In genomic region chr9:54614182-54614850, GRCm38 (mm10) we compare ENCODE assay signal across 8 mouse cellular contexts. TPM values are rescaled to one million over a fixed set of nuclear protein-coding genes. Genes with fewer than 3 reads are reported as not detected.
DNase-seq lines count a peak whose midpoint lies in the region; ATAC-seq and TF ChIP-seq lines count a peak whose summit lies in the region.

No protein-coding gene starts in this region.

- H3K27me3 ChIP-seq in intestine, postnatal 0 days (replicated peaks; ENCODE audit: control insufficient read depth, insufficient read depth, low read length), result no peaks in the 10 kb centered on the region
- no peaks in the 10 kb centered on the region for H3K27me3 ChIP-seq in lung, postnatal 0 days (replicated peaks; ENCODE audit: insufficient read depth, low read length)

- TF ChIP-seq EP300 in lung, postnatal 0 days (IDR thresholded peaks at IDR 0.05), result no peak

- no peak overlapping the region for H3K9ac ChIP-seq in intestine, postnatal 0 days (ENCODE audit: low read depth, low read length)
- no peak overlapping the region for H3K9ac ChIP-seq in lung, postnatal 0 days (replicated peaks; ENCODE audit: low read depth)

- peak; percentile 51; the same call in 1 of the 2 replicates for ATAC-seq in intestine, postnatal 0 days
- ATAC-seq in lung, postnatal 0 days, result no peak; the same call in 1 of the 2 replicates

- no peaks in the 10 kb centered on the region for H3K36me3 ChIP-seq in intestine, postnatal 0 days (ENCODE audit: control insufficient read depth, insufficient read depth)
- no peaks in the 10 kb centered on the region for H3K36me3 ChIP-seq in lung, postnatal 0 days (ENCODE audit: insufficient read depth, low read length)

- peak; percentile 34 for DNase-seq in right cerebral cortex, adult 18-20 months
- DNase-seq in right cerebral cortex, postnatal 25 days, result no peak
- DNase-seq in ZHBTc4 (ENCODE audit: low read depth, low spot score), result peak; percentile 74
- peak; percentile 64 for DNase-seq in embryo, embryonic 9.5 days (ENCODE audit: extremely low spot score)
- DNase-seq in lung, postnatal 0 days (ENCODE audit: low spot score), result peak; percentile 67
- peak; percentile 53 for DNase-seq in retina, postnatal 7 days (ENCODE audit: low read depth, low spot score)
- DNase-seq in ovary, postnatal 36 days (ENCODE audit: low spot score), result no peak

- H3K4me1 ChIP-seq in intestine, postnatal 0 days (replicated peaks; ENCODE audit: control insufficient read depth, insufficient read depth, low read length), result no peaks in the 10 kb centered on the region
- no peaks in the 10 kb centered on the region for H3K4me1 ChIP-seq in lung, postnatal 0 days (ENCODE audit: insufficient read depth, low read depth, low read length)

- 43% methylated on average over 13 of the region's 13 CpGs for WGBS in intestine, postnatal 0 days
- WGBS in lung, postnatal 0 days, result 36% methylated on average over 13 of the region's 13 CpGs

- peak; percentile 87 for TF ChIP-seq CTCF in intestine, postnatal 0 days (IDR thresholded peaks at IDR 0.05; ENCODE audit: low read depth)
- TF ChIP-seq CTCF in lung, postnatal 0 days (IDR thresholded peaks at IDR 0.05), result peak; percentile 83

- H3K9me3 ChIP-seq in intestine, postnatal 0 days (ENCODE audit: control insufficient read depth), result no peaks in the 10 kb centered on the region
- no peaks in the 10 kb centered on the region for H3K9me3 ChIP-seq in lung, postnatal 0 days (ENCODE audit: low read length)

- H3K4me3 ChIP-seq in intestine, postnatal 0 days (ENCODE audit: low read depth, low read length), result no peak overlapping the region
- no peak overlapping the region for H3K4me3 ChIP-seq in lung, postnatal 0 days (ENCODE audit: low read depth, low read length)

- no peak overlapping the region for H3K4me2 ChIP-seq in intestine, postnatal 0 days (replicated peaks; ENCODE audit: low read depth)
- no peak overlapping the region for H3K4me2 ChIP-seq in lung, postnatal 0 days (replicated peaks; ENCODE audit: low read depth, low read length)

- H3K27ac ChIP-seq in intestine, postnatal 0 days (ENCODE audit: low read depth, low read length), result no peak overlapping the region
- no peak overlapping the region for H3K27ac ChIP-seq in lung, postnatal 0 days (ENCODE audit: low read length)

RNA-seq across cellular contexts. Expression of gene Idh3a, which starts 28.2 kb away (rescaled TPM):
- 131 and 137 TPM in 2 replicates for polyA plus RNA-seq in intestine, postnatal 0 days (2015; fragmentation: Nextera tagmentation; extraction: Ambion mirVana)
- polyA plus RNA-seq in lung, postnatal 0 days (2015; fragmentation: Nextera tagmentation; extraction: Ambion mirVana), result 79.4 and 80.3 TPM in 2 replicates

RNA-seq across cellular contexts. Expression of gene Acsbg1, which starts 47.4 kb away (rescaled TPM):
- 0.16 and 0.27 TPM in 2 replicates for polyA plus RNA-seq in intestine, postnatal 0 days (2015; fragmentation: Nextera tagmentation; extraction: Ambion mirVana)
- 0.10 and 0.17 TPM in 2 replicates for polyA plus RNA-seq in lung, postnatal 0 days (2015; fragmentation: Nextera tagmentation; extraction: Ambion mirVana)

RNA-seq across cellular contexts. Expression of gene Cib2, which starts 54.3 kb away (rescaled TPM):
- polyA plus RNA-seq in intestine, postnatal 0 days (2015; fragmentation: Nextera tagmentation; extraction: Ambion mirVana), result 3.7 and 4.4 TPM in 2 replicates
- polyA plus RNA-seq in lung, postnatal 0 days (2015; fragmentation: Nextera tagmentation; extraction: Ambion mirVana), result 6.2 and 7.5 TPM in 2 replicates

Comparison
In these comparisons a context has a peak if more than half of its experiments do, and no peak if none do; other contexts are left out.
1. DNase-seq: peak in right cerebral cortex, adult 18-20 months (single experiment), ZHBTc4 (single experiment), embryo, embryonic 9.5 days (single experiment), lung, postnatal 0 days (single experiment) and retina, postnatal 7 days (single experiment); none in right cerebral cortex, postnatal 25 days (single experiment) and ovary, postnatal 36 days (single experiment).